Mouse (Mus musculus) hindbrain, embryonic 15.5 days (tissue): ENCODE measurements around the gene Tiam1. TPM values are rescaled to one million over a fixed set of nuclear protein-coding genes. Genes with fewer than 3 reads are reported as not detected.

Source experiments
- ATAC-seq: fragments of 200-750 bp; cut with Nextera tagmentation; 2 replicates; pipeline ENCODE4 v1.8.0; 2017; ENCODE audit warnings: low read depth, moderate number of reproducible peaks, moderate TSS enrichment; ENCODE audit not compliant: low FRiP score
- H3K27ac ChIP-seq: fragments of 300-500 bp; sonication (generic); replicated peaks from 2 replicates; pipeline ENCODE4 v1.5.1; 2015; ENCODE audit warnings: mild to moderate bottlenecking, inconsistent platforms
- H3K27me3 ChIP-seq: fragments of 300-500 bp; sonication (generic); 2 replicates; pipeline ENCODE4 v1.6.1; 2015; ENCODE audit warnings: control low read depth, inconsistent platforms
- H3K36me3 ChIP-seq: fragments of 300-500 bp; sonication (generic); 2 replicates; pipeline ENCODE4 v1.6.1; 2015; ENCODE audit warnings: control low read depth, inconsistent platforms
- H3K4me1 ChIP-seq: fragments of 300-500 bp; sonication (generic); replicated peaks from 2 replicates; pipeline ENCODE4 v1.6.1; 2015; ENCODE audit warnings: control low read depth, inconsistent platforms
- H3K4me2 ChIP-seq: fragments of 300-500 bp; sonication (generic); 2 replicates; pipeline ENCODE4 v1.6.1; 2015; ENCODE audit warnings: moderate library complexity, mild to moderate bottlenecking, inconsistent platforms
- H3K4me3 ChIP-seq: fragments of 300-500 bp; sonication (generic); 2 replicates; pipeline ENCODE4 v1.5.1; 2015; ENCODE audit warnings: mild to moderate bottlenecking, inconsistent platforms
- H3K9ac ChIP-seq: fragments of 300-500 bp; sonication (generic); 2 replicates; pipeline ENCODE4 v1.6.1; 2015; ENCODE audit warnings: inconsistent platforms
- H3K9me3 ChIP-seq: fragments of 300-500 bp; sonication (generic); 2 replicates; pipeline ENCODE4 v1.6.1; 2016; ENCODE audit warnings: control low read depth, inconsistent platforms
- WGBS: fragments of 180-500 bp; shearing (Covaris S2); methylation state at CpG from one replicate; pipeline ENCODE4 v1.1.7; 2015; 5-methylcytosine and 5-hydroxymethylcytosine counted together
- polyA plus RNA-seq: library from polyadenylated mRNA; unstranded; fragments of >200 nt; fragmentation: Nextera tagmentation; extraction: Ambion mirVana; gene quantifications from 2 replicates; pipeline ENCODE4 v1.2.1, GENCODE M21; 2015

Tiam1 gene
- polyA plus RNA-seq, 1 experiment from 2014 or later: 23.8 TPM

GRCm38 (mm10) chr16:89816506-89817172 lies 326.9 kb downstream of the Tiam1 start:
- H3K4me1 ChIP-seq: peaks cover 26% of the 10 kb centered on the region
- 0 out of 2 replicates have a peak overlapping the region, but pooled peaks have one; percentile 1 for H3K4me3 ChIP-seq
- whole genome bisulfite sequencing: 36% methylated on average over 13 of the region's 13 CpGs
- peak overlapping the region; percentile 70 for H3K4me2 ChIP-seq
- peaks cover 7% of the 10 kb centered on the region for H3K36me3 ChIP-seq
- H3K9me3 ChIP-seq: no peaks in the 10 kb centered on the region
- no peak overlapping the region for H3K27ac ChIP-seq
- no peak for ATAC-seq
- no peak overlapping the region for H3K9ac ChIP-seq
- no peaks in the 10 kb centered on the region for H3K27me3 ChIP-seq

DNA sequence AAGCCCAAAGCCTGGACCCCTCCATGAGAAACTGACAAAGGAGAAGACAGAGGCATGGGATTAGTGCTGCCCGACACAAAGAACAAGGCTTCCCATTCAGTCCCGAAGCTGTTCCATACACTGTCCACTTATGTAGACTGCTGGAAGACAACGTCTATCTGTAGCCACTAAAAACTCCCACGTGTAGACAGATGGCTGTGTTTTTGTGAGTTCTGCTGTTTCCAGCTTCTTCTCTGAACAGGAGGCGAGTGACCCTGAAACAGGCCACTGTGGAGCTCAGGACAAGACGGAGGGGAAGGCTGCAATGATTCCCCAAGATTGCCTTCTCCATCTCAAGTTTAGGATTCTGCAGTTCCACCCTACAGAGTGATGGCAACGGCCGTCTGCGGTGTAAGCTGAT lies 330.0 kb downstream of the Tiam1 start:
- Histone ChIP-seq H3K27ac (no peak overlapping the region), H3K4me1 (peaks cover 23% of the 10 kb centered on the region), H3K9me3 (no peaks in the 10 kb centered on the region), H3K36me3 (peaks cover 23% of the 10 kb centered on the region), H3K9ac (no peak overlapping the region), H3K4me2 (no peak overlapping the region), H3K4me3 (no peak overlapping the region), H3K27me3 (no peaks in the 10 kb centered on the region)
- WGBS: 77% methylated on average over 9 of the region's 9 CpGs
- ATAC-seq: no peak

- 77% methylated on average over 12 of the region's 12 CpGs for WGBS
- no peak for ATAC-seq
- peaks cover 16% of the 10 kb centered on the region for H3K4me1 ChIP-seq
- H3K4me3 ChIP-seq: no peak overlapping the region
- no peak overlapping the region for H3K9ac ChIP-seq
- H3K36me3 ChIP-seq: peaks cover 23% of the 10 kb centered on the region
- no peak overlapping the region for H3K27ac ChIP-seq
- H3K4me2 ChIP-seq: no peak overlapping the region
- H3K27me3 ChIP-seq: no peaks in the 10 kb centered on the region
- H3K9me3 ChIP-seq: no peaks in the 10 kb centered on the region
Observed at GRCm38 (mm10) chr16:89812891-89813290, 330.7 kb downstream of the Tiam1 start.

- 91% methylated on average over 6 of the region's 6 CpGs for WGBS
Observed at GRCm38 (mm10) chr16:89810398-89810797, 333.2 kb downstream of the Tiam1 start.

GRCm38 (mm10) chr16:89808168-89808567 lies 335.4 kb downstream of the Tiam1 start:
- Histone ChIP-seq H3K4me2 (no peak overlapping the region), H3K27me3 (no peaks in the 10 kb centered on the region), H3K27ac (no peak overlapping the region), H3K4me3 (no peak overlapping the region), H3K4me1 (peaks cover 2% of the 10 kb centered on the region; the same call in 1 of the 2 replicates), H3K36me3 (peaks cover 42% of the 10 kb centered on the region), H3K9ac (no peak overlapping the region), H3K9me3 (no peaks in the 10 kb centered on the region)
- no peak for ATAC-seq
- WGBS: 89% methylated on average over 13 of the region's 13 CpGs

More at GRCm38 (mm10) chr16:89810398-89810797, 333.2 kb downstream of the Tiam1 start:
- peaks cover 23% of the 10 kb centered on the region for H3K36me3 ChIP-seq
- H3K27me3 ChIP-seq: no peaks in the 10 kb centered on the region
- H3K4me3 ChIP-seq: no peak overlapping the region
- H3K27ac ChIP-seq: no peak overlapping the region
- no peak overlapping the region for H3K9ac ChIP-seq
- no peak for ATAC-seq
- no peaks in the 10 kb centered on the region for H3K9me3 ChIP-seq
- peaks cover 9% of the 10 kb centered on the region; the same call in 1 of the 2 replicates for H3K4me1 ChIP-seq
- H3K4me2 ChIP-seq: no peak overlapping the region

GRCm38 (mm10) chr16:89805946-89806345 lies 337.6 kb downstream of the Tiam1 start:
- Histone ChIP-seq H3K9me3 (no peaks in the 10 kb centered on the region), H3K27ac (no peak overlapping the region), H3K4me2 (no peak overlapping the region), H3K36me3 (peaks cover 31% of the 10 kb centered on the region; the same call in 1 of the 2 replicates), H3K4me1 (peaks cover 2% of the 10 kb centered on the region; the same call in 1 of the 2 replicates), H3K9ac (no peak overlapping the region), H3K4me3 (no peak overlapping the region), H3K27me3 (no peaks in the 10 kb centered on the region)
- 71% methylated on average over 8 of the region's 8 CpGs for WGBS
- ATAC-seq: no peak

- H3K27ac ChIP-seq: no peak overlapping the region
- ATAC-seq: no peak
Observed at GRCm38 (mm10) chr16:89805210-89805609, 338.4 kb downstream of the Tiam1 start.

DNA sequence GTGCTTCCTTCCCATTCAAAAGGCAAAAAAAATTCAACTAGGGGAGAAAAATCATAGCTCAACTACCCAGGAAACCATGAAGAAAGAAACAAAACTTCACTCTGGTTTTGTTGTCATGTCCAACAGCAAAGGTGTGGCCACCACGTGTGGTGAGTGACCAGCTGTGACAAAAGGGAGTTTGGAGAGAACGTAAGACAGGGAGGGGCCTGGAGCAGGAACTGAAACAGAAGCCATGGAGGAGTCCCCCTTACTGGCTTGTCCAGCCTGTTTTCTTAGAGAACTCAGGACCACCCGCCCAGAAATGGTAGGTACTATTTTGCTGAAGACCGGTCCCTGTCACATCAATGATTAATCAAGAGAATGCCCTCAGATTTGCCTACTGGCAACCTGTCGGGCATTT lies 342.1 kb downstream of the Tiam1 start:
- Histone ChIP-seq H3K4me1 (peaks cover 2% of the 10 kb centered on the region; the same call in 1 of the 2 replicates), H3K27me3 (no peaks in the 10 kb centered on the region), H3K4me3 (no peak overlapping the region), H3K4me2 (no peak overlapping the region), H3K9ac (no peak overlapping the region), H3K27ac (no peak overlapping the region), H3K9me3 (no peaks in the 10 kb centered on the region), H3K36me3 (peaks cover 28% of the 10 kb centered on the region)
- 85% methylated on average over 5 of the region's 5 CpGs for WGBS
- ATAC-seq: no peak

More at GRCm38 (mm10) chr16:89805210-89805609, 338.4 kb downstream of the Tiam1 start:
- 73% methylated on average over 12 of the region's 12 CpGs for WGBS
- H3K9ac ChIP-seq: no peak overlapping the region
- H3K36me3 ChIP-seq: peaks cover 27% of the 10 kb centered on the region; the same call in 1 of the 2 replicates
- H3K4me3 ChIP-seq: no peak overlapping the region
- no peaks in the 10 kb centered on the region for H3K27me3 ChIP-seq
- no peak overlapping the region for H3K4me2 ChIP-seq
- H3K4me1 ChIP-seq: peaks cover 2% of the 10 kb centered on the region; the same call in 1 of the 2 replicates
- no peaks in the 10 kb centered on the region for H3K9me3 ChIP-seq

DNA sequence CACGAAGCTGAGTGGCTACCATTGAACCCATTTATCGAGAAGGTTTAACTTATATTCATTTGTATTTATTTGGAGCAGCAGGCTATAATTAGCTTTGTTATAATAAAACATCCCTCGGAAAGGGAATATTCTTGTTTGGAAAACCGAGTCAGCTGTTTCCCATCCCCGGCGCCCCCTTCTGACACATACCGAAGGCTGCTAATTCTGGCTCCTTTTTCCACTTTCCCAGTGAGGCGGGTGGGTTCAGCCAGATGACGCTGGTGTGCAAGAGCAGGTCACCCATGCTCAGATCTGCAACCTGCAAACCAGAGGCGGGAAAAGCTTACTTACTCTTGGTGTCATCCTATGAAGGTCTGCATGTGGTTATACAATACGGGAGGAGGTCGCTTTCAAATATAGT lies 343.8 kb downstream of the Tiam1 start:
- Histone ChIP-seq H3K27ac (no peak overlapping the region), H3K4me1 (no peaks in the 10 kb centered on the region), H3K4me3 (no peak overlapping the region), H3K4me2 (no peak overlapping the region), H3K9ac (no peak overlapping the region), H3K9me3 (no peaks in the 10 kb centered on the region), H3K27me3 (no peaks in the 10 kb centered on the region), H3K36me3 (peaks cover 25% of the 10 kb centered on the region)
- 81% methylated on average over 12 of the region's 12 CpGs for WGBS
- no peak for ATAC-seq

DNA sequence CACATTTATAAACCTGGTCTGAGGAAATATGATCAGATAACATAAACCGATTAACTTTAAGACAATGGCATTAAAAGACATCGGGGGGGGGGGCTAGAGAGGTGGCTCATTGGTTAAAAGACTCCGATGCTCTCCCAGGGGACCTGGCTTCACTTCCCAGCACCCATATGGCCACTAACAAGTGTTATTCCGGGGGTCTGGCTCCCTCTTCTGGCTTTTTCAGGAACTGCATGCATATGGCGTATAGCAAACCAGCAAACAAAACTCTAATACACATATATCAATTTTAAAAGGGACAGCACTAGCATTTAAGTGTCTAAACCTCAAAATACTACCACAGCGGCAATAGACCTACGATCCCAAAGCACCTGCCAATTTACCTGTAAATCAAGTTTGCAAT lies 347.0 kb downstream of the Tiam1 start:
- no peaks in the 10 kb centered on the region for H3K27me3 ChIP-seq
- no peak for ATAC-seq
- peaks cover 23% of the 10 kb centered on the region for H3K36me3 ChIP-seq
- no peak overlapping the region for H3K4me3 ChIP-seq
- no peaks in the 10 kb centered on the region for H3K4me1 ChIP-seq
- H3K9me3 ChIP-seq: no peaks in the 10 kb centered on the region
- no peak overlapping the region for H3K4me2 ChIP-seq
- no peak overlapping the region for H3K9ac ChIP-seq
- 87% methylated on average over 7 of the region's 7 CpGs for WGBS
- no peak overlapping the region for H3K27ac ChIP-seq

DNA sequence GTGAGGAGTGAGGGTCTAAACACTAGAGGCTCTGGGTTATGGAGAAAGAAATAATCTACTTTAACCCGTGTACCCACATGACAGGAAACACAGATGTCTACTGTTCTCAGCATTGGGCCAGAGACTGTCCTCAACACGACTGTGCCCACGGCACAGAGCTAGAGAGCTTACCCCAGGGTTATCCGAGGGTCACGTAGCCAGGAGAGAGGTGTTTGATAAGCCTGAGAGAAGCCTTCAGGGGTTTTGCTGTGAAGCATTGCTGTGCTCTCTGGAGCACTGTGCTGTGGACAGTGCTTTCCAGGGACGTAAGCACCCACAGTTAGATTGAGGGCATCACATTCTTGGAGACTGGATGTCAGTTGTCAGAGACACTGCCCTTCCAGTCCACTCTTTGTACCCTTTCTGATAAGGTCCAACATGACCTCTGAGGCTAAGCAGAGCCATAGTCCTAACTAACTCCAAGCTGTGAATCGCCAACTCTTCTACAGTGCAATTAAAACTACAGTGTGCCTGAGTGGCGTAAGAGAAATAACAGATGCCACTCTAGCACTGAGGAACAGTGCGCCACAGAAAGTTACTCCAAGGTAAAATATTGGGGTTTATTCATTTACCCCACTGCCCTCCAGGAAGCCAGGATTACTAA lies 353.7 kb downstream of the Tiam1 start:
- WGBS: 92% methylated on average over 9 of the region's 9 CpGs
- H3K9ac ChIP-seq: no peak overlapping the region
- peaks cover 27% of the 10 kb centered on the region for H3K36me3 ChIP-seq
- no peaks in the 10 kb centered on the region for H3K4me1 ChIP-seq
- H3K4me3 ChIP-seq: no peak overlapping the region
- H3K4me2 ChIP-seq: no peak overlapping the region
- H3K27me3 ChIP-seq: no peaks in the 10 kb centered on the region
- no peaks in the 10 kb centered on the region for H3K9me3 ChIP-seq
- ATAC-seq: no peak
- no peak overlapping the region for H3K27ac ChIP-seq

GRCm38 (mm10) chr16:89785795-89786194 lies 357.8 kb downstream of the Tiam1 start:
- ATAC-seq: no peak
- no peaks in the 10 kb centered on the region for H3K4me1 ChIP-seq
- H3K4me3 ChIP-seq: no peak overlapping the region
- H3K27me3 ChIP-seq: no peaks in the 10 kb centered on the region
- H3K4me2 ChIP-seq: no peak overlapping the region
- 91% methylated on average over 5 of the region's 5 CpGs for WGBS
- 0 out of 2 replicates have a peak, but pooled peaks cover 8% of the 10 kb centered on the region for H3K36me3 ChIP-seq
- no peaks in the 10 kb centered on the region for H3K9me3 ChIP-seq
- H3K9ac ChIP-seq: no peak overlapping the region
- no peak overlapping the region for H3K27ac ChIP-seq
